Mouse (Mus musculus): ENCODE data around the gene Ccdc69.

DNA sequence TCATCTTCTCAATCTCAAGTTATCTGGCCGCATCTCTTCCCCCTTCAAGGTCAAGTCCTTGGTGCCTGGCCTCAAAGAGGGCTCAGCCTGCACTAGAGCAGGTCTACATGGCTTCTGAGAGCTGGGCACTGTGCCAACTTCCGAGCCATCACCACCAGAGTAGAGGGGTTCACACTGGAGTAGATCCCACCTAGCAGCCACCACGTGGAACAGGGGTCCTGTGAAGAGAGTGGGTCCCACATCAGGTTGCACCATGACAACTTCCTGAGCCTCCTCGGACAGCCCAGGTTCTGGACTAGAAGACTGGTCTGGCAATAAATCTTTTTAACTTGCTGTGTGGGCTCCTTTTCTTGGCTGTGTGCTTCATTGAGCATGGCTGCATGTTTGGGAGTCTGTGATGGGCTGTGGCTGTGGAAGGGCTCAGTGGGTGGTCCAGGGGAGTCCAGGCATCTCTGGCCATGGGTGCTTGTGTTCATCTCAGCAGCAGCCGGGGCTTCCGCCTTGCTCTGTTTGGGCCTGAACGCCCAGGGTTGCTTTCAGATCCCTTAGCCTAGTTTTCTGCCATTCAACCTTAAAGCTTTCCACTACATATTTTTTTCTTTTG is 32.7 kb upstream of the Ccdc69 start:
- TF ChIP-seq CTCF (IDR thresholded peaks at IDR 0.05; ENCODE audit: low read depth) = no peak
- no peak for TF ChIP-seq EP300 (IDR thresholded peaks at IDR 0.05; ENCODE audit: low read depth)

Data from heart, postnatal 0 days (tissue).